Mouse (Mus musculus) R1 (cell line): ENCODE results near the gene Lix1.

Source experiments
- DNase-seq: peaks from one replicate; pipeline ENCODE4 v3.0.0-alpha.2; 2018; ENCODE audit warnings: low read depth, low spot score

Lix1 gene

DNA sequence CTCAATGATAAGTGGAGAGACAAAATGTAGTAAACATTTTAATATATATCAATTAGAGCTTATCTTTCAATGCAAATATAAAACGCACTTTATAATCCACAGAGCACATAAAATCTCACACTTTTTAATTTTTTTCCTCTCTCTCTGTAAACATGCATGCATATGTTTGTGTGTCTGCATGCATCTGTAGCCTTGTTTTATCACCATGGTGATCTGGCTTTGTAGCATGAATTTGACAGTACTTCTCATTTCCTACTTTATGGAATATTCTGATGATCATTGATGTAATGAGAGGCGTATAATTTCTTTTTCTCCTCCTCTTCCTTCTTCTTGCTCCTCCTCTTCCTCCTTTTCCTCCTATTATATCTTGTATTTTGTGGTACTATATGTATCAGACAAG is 9.7 kb downstream of the Lix1 start:
- no peak for DNase-seq

DNA sequence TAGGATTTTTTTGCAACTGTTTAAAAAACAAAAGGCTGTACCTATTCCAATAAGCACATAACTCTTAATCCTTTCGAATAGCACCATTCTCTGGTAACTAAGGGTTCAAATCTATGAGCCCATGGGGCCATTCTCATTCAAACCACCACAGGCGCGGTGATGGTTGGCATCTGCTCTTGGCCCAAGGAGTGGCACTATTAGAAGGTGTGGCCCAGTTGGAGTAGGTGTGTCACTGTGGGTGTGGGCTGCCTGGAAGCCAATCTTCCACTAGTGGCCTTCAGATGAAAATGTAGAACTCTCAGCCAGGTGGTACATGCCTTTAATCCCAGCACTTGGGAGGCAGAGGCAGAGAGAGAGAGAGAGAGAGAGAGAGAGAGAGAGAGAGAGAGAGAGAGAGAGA is 11.7 kb downstream of the Lix1 start:
- DNase-seq: peak; percentile 91

DNA sequence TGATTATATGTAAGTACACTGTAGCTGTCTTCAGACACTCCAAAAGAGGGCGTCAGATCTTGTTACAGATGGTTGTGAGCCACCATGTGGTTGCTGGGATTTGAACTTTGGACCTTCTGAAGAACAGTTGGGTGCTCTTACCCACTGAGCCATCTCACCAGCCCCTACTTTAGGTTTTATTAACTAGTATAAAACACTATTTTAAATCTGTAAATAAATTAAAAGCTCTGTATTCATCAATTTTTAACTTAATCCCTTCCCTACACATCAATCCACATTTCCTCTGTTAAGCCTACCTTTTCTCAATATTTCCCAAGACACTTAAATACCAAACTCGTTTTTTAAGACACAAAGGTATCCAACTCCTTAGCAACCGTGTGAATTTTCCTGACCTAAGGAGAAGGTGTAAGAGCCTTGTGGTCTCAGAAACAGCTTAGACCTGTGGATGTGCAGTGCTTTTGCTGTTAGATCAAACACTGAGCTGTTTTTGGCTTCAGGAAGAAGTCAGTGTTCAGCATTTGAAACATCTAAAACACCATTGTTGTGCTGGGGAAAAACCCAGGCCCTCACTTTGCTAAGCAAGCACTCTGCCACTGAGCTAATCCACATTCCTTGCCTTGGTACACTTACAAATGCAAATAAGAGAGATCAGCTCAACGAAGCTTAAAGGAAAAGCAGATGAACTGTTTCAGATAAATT is 22.3 kb downstream of the Lix1 start:
- DNase-seq: peak; percentile 90

DNA sequence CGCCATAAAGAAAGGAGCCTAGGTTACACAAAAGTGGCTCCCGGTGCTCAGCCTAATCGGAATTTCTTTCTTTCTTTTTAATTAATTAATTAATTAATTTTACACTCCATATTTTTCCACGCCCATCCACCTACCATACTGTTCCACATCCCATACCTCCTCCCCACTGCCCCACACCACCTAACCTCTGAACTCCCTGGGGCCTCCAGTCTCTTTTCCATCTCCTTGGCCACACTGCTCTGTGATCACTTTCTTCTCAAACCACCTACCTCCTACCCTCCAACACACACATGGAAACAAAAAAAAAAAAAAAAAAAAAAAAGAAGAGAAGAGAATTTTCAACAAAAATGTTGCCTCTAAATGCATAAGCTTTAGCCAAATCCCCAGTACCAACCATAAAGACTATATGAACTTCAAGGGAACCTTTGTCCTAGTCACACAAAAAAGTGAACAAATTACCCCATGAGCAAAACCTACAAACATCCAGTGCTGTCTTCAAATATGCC is 22.9 kb downstream of the Lix1 start:
- no peak for DNase-seq

DNA sequence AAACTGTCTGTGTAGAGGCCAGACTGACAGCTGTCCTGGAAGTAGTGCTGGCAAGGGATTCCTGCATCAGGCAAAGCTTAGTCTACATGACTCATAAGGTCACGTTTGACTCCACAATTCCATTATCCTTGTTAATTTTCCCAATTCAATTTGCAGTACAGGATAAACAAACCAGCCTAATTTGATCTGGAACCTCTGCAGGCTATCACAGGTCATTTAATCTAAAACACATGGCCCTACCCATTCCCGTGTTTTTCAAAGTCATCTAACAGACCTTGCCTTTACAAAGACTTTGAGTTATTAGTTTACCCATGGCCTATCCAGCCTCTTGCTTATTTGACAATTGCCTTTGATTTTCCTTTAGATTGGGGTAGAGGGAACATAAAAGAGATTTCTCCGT is 23.4 kb downstream of the Lix1 start:
- DNase-seq: no peak

DNA sequence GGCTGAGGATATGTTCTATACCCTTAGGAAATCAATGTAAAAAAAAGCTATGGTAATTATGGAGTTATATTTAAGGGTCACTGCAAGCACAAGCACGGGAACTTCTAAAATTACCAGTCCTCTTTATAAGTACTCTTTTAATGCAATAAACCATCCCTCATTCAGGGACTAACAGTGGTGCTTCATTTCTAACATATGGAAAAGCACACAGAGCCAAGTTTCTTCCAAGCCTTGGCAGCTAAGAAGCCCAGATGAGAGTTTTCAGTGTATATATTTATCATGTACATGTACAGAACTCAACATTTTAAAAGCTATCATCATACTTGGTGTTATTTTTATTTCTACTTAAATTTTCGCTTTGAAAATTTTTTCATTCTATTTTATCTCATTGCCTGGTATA is 26.4 kb downstream of the Lix1 start:
- no peak for DNase-seq

DNA sequence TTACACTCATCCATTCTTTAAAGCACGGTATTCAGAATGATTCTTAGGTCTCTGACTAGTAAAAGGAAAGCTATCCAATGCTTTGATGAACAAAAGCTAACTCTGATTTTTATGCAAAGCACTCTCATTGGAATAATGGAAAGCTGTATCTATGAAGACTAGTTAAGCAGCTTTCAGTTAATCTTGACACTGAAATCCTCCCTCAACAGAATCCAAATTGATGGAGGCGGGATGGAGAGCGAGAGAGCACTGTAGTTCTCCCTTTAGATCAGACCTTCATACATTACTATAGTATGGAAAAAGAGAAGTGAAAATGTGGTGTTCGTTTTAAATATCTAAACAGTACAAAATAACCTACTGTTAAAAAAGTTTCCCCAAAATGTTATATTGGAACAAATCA is 31.2 kb downstream of the Lix1 start:
- DNase-seq: no peak

DNA sequence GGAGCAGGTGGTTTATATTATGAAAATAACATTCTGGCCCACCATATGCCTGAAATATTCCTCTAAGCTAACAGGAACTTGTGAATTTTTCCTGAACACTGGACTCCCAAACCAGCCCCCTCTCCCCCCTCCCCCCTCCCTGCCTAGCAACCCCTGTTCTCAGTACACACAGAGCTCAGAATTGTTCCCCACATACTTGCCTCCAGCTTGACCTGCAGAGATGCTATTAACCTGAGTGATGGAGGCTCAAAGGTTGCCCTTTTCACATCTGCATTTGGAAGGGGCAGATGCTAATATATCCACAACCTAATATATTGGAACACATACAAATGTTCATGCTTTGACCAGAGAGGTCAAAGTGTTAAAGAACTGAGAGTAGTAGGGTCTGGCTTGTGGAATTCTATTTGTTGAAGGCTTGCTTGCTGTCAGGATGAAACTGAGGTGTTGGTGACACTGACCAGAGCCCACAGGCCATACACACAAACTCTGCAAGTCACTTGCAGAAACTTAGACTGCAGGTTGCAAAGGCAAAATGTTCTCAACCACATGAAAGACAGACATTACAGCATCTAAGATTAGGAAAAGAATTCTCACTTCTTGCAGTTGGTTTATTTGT is 36.2 kb downstream of the Lix1 start:
- no peak for DNase-seq

DNA sequence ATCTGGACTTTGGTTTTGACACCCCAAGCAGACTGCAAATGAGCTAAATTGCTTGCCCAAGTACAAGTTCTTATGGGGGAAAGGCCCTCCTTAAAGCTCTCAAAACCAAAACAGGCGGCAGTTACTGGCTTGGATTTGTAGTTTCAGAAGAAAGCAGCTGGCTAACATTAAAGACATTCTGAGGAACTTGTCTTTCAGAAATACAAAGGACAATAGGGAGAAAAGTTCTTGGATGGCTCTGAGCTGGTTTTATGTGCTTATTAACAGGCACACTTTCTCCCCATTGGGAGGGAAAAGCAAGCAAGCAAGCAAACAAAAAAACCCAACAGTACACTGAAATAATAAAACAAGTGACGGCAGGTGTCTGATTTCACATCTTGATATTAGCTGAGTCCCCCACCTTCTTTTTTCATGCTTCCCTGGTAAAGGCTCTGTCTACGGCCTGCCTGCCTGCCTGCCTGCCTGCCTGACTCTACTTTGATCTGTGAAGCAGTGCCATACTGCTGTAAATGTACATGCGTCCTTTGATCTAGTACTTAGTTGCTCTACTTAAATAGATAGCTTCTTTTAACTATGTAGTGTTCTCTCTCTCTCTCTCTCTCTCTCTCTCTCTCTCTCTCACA is 39.5 kb downstream of the Lix1 start:
- no peak for DNase-seq

DNA sequence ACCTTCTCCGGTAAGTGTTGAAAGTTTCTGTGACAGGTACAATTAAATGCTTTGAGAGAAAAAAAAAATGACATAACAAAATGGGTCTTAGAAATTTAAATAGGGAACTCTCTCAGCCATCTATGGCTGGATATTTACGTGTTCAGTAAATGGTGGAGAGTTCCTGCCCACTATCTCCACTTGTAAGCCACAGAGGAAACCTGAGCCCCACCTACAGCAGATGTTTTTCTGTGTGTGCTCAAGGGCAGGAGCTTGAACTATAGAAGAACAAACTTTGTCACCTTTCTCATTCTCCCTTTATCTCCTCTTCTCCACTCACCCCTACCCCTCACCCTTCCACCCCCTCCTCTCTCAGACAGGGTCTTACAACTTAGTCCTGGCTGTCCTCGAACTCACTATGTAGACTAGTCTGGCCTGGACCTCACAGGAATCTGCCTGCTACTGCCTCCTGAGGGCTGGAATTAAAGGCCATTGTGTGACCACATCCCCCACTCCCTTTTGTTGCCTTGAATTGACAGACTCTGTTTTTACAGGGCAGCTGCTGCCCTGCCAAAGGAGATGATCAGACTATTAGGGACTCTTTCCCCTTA is 41.9 kb downstream of the Lix1 start:
- peak; percentile 60 for DNase-seq

DNA sequence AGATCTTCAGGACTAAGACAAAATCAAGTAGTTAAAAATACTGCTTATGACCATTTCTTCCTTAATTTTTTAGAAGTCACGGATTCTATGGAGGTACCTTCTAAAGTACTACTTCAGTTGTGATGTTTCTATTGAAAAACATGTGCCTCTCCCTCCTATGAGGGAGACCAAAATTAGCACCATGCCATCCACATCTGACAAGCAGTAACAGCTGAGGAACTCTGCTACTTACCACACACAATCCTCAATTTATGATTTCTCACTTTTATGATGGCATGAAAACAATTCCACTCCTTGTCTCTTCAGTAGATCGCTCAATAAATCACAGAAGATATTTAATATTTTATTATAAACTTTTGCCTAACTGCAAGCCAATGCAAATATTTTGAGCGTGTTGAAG is 44.2 kb downstream of the Lix1 start:
- DNase-seq: no peak

DNA sequence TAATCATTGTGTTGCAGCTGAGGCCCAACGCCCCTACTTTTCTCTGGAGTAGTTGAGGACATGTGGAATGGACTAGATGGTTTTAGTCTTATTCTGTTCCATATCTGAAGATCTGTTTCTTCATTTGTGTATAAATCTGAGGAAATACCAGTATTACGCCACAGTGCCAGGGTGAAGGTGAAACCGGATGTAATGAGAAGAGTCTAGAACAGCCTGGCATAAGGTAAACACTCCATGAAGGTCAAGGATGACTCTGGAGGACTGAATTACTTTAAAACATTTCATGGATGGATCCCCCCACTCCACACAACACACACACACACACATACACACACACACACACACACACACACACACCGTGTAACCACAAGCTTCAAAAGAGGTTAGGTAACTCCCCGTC is 45.3 kb downstream of the Lix1 start:
- DNase-seq: no peak

DNA sequence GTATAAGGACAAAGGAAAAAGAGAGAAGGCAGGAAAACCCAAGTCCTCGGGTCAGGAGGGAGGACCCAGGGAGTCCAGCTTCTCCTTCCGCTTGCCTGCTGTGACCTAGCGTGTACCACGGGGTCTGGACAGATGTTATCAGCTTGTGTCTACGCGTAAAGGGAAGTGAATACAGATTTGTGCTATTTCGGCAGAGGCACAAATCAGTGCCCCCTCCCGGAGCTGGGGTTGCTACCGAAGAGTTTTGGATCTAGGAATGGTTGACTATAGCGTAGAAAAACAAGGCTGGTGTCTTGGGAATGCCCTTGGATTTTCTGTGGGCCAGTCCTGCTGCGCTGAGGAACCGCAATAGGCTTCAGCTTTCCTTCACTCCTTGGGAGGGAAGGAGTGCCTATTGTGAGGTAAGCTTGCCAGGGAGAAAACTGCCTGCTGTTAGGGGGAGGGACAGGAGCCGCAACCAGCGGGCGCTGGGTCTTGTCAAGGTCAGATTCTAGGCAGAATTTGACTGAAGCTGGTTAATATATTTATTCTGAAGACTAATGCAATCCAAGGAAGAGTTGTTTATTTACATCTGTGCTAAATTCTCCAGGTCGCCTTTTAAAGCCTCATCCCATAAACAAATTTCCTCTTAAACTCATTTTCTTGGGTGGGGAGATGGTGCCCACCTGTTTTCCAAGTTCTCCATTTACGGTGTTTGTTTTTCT is 46.4 kb downstream of the Lix1 start:
- DNase-seq: peak; percentile 94

DNA sequence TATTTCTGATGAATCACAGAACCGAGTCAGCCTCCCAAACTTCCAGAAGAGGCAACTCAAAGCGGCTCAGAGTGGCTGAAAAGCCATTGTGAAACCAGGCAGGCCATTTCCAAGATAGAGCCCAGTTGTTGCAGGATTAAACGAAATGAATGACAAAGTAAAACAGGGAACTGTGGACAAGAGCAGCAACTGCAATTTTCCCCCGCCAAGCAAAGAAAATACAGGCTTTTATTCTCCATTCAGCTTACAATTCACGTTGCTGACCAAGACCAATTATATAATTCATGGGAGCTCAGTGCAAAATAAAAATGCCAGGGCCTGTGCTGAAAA is 46.9 kb downstream of the Lix1 start:
- peak; percentile 77 for DNase-seq

DNA sequence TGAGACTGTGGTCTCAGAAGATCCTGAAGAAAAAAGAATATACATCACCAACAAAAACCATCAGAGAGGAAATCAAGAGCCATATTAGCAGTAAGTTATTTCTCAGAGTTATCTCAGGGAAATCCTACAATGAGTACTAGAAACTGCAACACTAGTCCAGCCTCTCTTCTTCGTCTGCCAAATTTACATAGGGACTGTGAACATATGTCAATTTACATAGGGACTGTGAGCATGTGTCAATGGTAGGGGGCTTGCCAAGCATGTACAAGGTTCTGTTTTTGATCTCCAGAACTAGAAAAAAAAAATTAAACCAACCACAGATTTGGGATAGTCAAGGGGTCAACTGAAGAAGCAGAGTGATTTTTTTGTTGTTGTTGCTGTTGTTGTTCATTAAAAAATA is 48.6 kb downstream of the Lix1 start:
- DNase-seq: no peak

DNA sequence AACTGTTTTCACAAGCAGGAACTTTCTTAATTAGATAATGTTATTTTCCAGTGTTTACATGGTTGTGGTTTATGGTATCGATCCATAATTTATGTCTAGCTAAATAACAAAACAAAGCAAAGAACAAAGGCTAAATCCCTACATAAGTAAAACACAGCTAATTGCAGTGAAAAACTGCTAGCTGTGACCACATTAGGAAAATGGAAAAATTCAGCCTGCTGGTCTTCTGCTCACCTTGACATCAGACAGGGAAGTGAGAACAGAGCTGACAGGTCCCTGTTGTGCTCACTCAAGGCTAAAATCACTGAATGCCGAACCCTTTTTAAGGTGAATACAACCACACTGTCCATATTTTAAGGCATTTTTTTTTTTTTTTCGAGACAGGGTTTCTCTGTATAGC is 50.1 kb downstream of the Lix1 start:
- no peak for DNase-seq

DNA sequence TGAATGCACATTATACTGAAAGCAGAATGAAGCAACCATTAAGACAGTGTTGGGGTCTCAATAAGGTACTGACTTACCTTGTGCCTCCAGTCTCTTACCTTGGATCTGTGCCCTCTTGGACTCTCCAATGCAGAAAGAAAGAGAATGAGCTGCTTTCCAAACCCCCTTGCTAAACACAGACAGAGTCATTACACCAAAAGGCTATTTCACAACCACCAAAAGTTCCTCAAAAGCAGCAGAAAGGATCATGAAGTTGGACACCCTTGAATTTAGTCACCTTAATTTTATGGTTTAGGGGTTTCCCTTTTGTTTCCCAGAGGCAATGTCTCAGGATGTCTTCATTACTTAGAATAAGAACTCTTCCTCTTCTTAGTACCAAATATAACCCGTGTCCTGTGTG is 52.1 kb downstream of the Lix1 start:
- DNase-seq: no peak

DNA sequence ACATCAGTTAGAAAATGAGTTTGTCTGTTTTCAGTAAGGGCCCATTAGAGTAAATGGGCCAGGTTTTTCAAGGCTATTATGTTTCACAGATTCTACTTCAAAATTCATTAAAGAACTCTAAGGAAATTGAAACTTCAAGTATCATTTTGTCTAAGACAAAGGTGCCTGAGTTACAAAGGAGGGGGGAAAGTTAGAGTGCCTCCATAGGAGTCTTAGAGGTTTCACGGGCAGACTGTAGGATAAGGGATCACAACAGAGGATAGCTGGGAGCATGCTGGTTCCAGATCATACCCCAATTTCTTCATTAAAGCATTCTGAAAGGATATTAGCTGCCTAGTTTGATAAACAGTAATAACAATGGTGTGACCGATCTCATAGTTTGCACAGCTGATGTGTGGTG is 83.3 kb downstream of the Lix1 start:
- no peak for DNase-seq

DNA sequence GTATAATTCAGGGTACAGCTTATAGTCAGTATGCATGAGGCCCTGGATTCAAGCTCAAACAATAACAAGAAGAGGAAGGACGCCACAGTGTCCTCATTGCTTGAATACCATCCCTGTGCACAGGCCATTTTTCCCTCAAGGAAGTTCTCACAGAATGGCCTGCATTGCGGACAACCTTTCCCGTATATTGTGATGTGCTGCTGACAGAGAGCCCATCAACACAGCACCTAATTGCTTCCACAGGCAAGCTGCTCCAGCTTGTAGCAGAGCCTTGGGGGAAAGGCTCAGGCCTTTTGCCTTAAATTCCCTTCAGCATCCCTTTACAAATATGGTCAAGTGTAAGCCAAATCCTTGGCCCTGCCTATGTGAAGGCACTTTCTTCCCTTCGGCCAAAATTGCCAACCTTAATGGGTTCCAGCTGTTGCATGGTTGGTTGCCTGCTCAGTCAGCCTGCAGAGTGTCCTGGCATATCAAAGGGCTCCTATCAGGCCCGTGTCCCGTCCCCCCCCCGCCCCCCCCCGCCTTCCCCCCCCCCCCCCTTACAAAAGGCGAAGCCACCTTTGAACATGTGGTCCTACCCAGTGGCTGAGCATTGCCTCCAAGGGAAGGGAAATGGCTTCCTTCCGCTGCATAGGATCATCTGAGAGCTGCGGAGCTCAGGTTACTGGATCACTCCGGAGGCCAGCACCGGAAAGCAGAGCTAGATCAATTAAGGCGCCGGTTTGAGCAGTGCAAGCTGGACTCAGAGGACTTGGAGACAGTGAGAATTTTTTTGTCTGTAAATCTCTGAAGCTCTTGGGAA is 88.5 kb downstream of the Lix1 start:
- DNase-seq: peak; percentile 91

DNA sequence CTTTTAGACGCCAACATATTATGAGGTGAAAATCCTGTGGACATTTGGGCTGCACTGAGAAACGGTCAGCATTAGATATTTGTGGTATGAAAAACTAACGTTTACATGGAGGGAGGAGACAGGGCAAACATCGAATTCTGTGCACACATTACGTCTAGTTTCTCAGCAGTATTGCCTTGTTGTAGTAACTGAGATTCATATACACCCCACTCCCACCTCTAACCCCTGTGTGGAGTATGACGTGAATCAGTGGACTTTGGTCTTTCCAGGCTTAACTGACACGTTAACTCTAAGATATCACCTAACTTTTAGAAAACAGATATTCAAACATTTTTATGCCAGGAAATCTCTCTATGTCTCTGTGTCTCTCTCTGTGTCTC is 89.1 kb downstream of the Lix1 start:
- no peak for DNase-seq

DNA sequence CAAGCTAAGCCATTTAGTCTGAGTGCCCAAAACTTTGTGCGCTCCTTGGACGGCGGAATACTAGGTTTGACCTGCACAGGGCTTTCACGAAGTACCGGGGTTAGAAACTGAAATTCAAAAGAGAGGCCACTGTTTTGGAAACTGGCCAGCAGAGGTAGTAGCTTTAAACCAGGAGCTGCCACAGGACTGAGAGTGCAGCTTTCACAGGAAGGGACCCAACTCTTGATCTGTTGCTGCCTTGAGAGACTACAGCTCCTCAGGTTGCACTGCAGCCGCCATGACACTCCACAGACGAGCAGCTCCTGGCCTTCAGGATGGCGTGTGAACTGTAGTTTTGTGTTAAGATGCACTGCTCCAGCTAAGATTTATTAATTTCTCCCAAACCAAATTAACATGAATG is 89.6 kb downstream of the Lix1 start:
- DNase-seq: peak; percentile 72
